Mouse (Mus musculus) inflammation-experienced regulatory T-cells, adult 6 months (primary cell): ENCODE data around the gene March1. TPM values are rescaled to one million over a fixed set of nuclear protein-coding genes. Genes with fewer than 3 reads are reported as not detected.
"Not testable (repeated sequence)": the region's sequence is repeated elsewhere in the genome, so short reads cannot be mapped to it uniquely, and the experiment has no call there.

ENCODE experiments used
- ATAC-seq: one replicate; pipeline ENCODE4 v1.8.0; 2017
- polyA plus RNA-seq, 3 experiments: library from polyadenylated mRNA; unstranded; fragments of 100-300 nt; shearing (Covaris generic); gene quantifications; one replicate each; pipeline ENCODE4 v1.2.1; 2017

March1 gene
- polyA plus RNA-seq, 3 experiments from 2014 or later: 0.46 to 0.88 (median 0.69) TPM

DNA sequence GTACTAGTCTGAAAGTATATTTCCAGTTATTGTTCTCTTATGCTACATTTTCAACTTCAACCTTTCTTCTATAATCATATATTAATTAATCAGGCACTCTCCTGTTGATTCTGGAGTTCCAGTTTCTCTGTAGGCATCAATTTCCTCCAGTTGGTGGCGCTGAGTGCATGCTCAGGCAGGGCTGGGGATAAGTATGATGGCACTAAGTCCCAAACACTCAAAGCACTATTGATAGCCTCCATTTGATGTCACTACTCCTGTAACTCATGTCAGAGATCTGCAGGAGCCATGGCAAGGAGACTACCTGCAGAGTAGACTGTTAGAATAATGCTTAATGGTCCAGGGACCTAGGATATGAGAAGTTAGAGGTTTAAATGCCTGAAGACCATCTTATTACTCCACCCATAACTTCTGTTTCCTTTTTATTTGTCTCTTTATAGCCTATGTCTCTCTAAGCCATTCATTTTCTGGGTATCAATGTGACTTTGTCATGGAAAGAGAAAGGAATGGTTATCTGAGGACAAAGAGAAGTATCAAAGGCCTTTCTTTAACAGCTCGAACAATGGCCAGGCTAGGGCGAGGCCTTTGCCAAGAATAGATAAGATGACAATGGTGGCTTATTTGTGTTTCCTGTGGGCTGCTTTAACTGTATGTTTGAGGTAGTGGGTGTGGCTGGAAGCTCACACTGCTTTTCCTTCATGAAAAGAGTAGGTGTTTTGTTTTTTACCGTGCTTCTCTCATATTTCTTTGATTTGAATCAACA, 705.5 kb downstream of the March1 start:
- no peak for ATAC-seq

DNA sequence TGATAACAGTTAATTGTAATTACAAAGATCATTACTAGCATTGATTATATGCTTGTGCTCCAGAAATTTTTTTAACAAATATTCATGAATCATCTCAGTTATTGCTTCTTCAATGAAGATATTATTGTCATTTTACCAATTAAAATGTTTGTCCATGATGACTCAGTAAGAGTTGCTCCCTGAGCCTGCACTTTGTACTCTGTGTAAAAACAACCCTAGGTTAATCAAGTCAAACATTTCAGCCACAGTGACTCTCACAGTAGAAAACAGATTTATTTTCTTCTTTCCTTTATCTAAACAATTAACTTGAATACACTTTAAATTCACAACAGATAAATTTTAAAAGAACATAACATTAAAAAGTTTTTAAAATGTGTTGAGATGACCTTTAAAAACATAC, 708.7 kb downstream of the March1 start:
- ATAC-seq: no peak

GRCm38 (mm10) chr8:66332206-66332605, 714.5 kb downstream of the March1 start:
- no peak for ATAC-seq

- no peak for ATAC-seq
Observed at GRCm38 (mm10) chr8:66334265-66334664, 716.6 kb downstream of the March1 start.

- ATAC-seq: no peak
Observed at GRCm38 (mm10) chr8:66339551-66339950, 721.9 kb downstream of the March1 start.

- ATAC-seq: no peak
Observed at GRCm38 (mm10) chr8:66342928-66343327, 725.2 kb downstream of the March1 start.

DNA sequence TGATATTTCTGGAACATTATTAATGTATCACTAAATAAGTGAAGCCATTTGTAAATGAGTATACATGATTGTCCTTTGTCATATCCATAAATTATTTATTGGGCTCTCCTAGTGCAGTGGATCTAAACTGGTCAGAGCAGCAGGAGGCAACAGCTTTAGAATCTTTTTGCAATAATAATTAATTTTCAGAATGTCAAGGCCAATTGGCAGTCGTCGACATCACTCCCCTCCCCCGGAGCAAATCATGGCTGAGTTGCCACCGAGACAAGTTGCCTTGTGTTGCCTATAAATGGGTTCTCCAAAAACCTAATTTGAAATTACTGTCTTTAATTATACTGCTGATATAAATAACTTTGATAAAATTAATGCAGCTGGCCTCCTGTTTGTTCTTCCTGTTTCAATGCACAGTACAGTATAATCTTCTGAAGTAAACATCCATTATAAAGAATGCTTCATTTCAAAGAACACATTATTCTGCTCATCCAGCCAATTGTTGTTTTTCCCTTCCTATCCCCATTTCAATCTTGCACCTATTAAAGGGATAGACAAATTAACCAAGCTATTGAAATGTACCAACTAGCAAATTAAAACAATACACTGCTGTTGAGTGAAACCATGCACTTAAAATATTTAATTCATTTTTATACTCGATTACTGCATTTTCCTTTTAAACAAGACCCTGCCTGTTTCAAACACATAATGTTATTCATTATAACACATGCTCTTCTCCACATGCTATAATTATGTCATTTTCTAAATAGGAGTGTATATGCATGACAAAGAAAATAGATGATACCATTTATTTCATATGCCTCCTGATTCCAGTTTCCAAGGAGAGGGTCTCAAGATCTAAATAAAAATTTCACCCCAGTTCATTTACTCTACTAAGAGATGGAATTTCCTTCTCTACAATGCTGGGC, 745.4 kb downstream of the March1 start:
- ATAC-seq: no peak

DNA sequence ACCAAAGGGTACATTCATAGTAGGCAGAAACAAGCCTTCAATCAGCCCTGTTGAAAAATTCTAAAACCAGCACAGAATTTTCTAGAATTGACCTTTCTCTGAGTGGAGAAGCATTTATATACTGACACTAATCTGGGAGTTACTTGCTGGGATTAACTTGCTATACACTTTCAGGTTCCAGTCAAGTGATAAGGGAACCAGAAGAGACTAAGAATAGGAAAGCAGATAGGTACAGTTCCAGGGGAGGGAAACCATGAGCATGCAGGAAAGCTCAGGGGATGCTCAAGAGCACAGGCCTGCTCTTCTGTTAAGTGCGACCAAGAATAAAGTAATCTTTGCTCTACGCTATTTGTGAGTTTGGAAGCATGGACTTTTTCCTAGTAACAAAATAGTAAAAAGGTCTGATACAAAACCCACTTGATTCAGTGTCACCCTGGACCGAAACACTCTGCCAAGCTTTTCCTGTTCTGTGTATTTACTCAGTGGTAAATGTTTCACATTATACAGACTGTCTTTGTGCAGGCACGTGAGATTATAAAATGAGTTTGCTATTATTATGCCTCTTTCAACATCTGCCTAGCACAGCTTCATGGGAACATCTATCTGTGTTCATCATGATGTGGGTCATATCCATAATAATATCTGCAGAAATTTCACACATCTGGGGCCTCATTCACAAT, 766.1 kb downstream of the March1 start:
- no peak for ATAC-seq

GRCm38 (mm10) chr8:66386008-66386407, 768.3 kb downstream of the March1 start:
- no peak for ATAC-seq

DNA sequence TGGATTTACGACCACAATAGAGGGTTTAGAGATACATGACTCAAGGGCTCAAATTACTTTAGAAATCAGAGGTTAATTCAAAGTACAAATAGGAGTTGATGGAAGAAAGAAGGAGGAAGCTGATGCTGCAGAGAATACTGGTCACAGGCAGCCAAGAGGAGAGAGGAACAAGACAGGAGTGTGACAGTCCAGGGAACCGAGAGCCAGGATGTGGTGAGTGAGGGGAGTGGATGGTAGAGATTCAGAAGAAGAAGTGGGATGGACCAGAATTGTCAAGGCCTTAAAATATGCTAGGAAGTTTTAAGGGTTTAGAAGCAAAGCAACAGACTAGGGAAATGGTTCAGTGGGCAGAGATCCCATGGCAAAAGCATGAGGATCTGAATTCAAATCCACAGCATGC, 771.0 kb downstream of the March1 start:
- ATAC-seq: no peak

GRCm38 (mm10) chr8:66391554-66391953, 773.9 kb downstream of the March1 start:
- no peak for ATAC-seq

GRCm38 (mm10) chr8:66392900-66393299, 775.2 kb downstream of the March1 start:
- ATAC-seq: no peak

GRCm38 (mm10) chr8:66394148-66394547, 776.4 kb downstream of the March1 start:
- no peak for ATAC-seq

DNA sequence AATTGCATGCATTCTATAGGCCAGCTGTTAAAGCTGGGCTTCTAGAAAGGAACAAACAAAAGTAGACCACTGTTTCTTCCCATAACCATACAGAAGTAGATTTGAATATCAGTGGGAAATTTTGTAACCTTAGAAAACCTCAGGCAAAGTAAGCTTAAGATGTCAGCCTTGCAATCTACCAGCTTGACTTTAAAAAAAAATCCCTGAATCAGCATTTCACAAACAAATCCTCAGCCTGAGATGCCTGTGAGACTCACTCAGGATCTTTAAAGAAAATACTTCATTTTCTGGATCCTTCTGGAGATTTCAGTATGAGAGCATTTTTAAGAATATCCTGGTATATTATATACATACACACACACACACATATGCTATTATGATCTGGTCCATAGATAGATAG, 780.1 kb downstream of the March1 start:
- no peak for ATAC-seq

DNA sequence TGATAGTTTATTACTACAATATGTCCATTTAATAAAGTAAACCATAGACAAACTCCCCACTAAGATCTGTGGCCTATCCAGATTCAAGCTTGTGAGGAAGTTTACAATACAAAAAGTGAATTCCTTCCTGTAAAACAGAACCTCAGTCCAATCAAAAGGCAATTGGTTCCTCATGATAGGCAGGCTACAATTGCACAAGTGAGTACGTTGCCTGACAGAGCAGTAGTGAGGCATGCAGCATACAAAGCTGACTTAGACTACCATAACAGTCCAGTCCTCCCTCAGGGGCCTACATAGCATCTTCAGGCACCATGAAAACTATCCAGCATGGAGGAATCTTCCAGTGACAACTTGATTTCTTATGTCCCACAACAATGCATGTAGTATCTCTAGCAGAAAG, 782.4 kb downstream of the March1 start:
- ATAC-seq: no peak

DNA sequence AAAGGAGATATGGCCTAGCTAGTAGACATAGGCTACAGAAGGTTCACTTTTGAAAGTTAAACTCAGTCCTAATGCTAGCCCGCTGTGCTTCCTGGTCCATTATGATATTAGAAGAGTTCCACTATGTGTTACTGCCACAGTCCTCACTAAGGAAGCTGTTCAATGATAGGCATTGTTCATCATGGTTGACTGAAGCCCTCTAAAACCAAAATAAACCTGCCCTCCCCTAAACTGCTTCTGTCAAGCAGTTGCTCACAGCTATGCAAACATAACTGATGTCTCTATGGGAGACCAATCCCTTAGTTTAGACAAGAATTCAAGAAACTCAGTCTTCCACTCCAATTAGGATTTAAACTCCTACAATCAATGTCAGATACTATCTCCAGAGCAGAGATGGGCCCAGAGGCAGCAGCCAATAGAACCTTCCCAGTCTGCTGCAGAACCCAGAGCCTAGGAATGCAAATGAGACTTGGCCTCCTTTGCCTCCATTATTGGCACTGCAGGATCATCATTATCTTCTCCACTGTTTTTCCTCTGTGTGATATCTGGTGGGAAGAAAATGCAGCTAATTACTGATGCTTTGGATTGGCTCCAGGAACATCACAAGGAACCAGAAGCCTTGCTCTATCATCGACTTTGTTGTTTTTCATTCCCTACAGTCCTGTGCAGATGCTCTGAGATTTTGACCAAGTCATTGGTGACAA, 787.2 kb downstream of the March1 start:
- ATAC-seq: no peak

DNA sequence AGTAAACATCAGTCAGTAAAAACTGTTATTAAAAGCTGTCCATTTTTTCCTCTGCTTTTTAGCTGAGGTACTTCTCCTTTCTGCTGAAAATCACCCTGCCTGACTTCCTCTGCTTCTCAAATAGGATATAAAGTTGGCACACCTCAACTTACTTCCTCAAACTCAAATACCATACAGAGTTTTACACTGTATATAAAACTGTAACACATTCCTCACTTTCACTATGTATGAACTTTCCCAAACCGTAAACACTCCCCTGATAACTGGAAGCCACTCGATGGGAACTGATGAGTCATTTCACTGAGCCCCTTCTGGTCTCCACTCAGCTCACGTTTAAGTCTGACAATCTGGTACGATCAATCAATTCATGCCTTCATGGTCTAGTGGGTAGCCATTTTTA, 788.1 kb downstream of the March1 start:
- ATAC-seq: not testable (repeated sequence)

DNA sequence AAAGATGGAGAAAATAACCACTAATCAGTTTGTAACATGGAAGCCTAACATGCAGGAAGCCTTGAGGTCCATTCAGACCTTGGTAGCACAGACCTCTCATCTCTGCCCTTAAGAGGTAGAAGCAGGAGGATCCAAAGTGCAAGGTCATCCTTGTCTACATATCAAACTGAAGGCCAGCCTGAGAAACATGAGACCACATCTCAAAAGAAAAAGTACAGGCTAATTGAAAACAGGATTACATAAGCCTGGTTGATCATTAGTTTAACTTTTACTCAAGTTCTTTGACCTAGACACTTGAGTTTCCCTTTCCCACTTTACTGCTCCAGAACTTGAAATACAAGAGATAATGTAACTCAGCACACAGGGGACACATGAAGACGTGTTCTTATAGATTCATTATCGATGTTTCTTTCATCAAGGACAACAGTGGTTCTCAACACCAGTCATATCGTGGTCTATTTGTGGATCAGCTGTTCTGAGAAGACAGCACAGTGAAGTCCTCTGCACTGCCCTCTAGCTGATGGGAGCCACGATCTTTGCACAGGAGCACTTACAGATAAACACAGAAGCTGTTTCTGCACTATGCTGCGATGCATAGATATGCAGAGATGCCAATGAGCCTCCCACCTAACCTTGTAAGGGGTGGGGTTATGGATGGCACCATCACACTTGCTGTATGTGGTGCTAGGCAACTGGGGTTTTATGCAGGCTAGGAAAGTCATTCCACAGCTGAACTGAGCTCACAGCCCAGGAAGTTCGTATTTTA, 789.1 kb downstream of the March1 start:
- no peak for ATAC-seq

- ATAC-seq: no peak
Observed at GRCm38 (mm10) chr8:66410080-66410615, 792.4 kb downstream of the March1 start.

- ATAC-seq: no peak
Observed at GRCm38 (mm10) chr8:66413101-66413500, 795.4 kb downstream of the March1 start.

- ATAC-seq: no peak
Observed at GRCm38 (mm10) chr8:66415234-66415633, 797.5 kb downstream of the March1 start.
